Mouse (Mus musculus): ENCODE results near the gene Rab5a.

Gene Rab5a

GRCm38 (mm10) chr17:53543591-53544324, 64.7 kb downstream of the Rab5a start:
- DNase-seq = peak; percentile 16

GRCm38 (mm10) chr17:53551306-53552299, 72.6 kb downstream of the Rab5a start:
- no peak for DNase-seq

GRCm38 (mm10) chr17:53554088-53554487, 75.1 kb downstream of the Rab5a start:
- no peak for DNase-seq

- no peak for DNase-seq
These were observed 75.8 kb downstream of the Rab5a start for GRCm38 (mm10) chr17:53554813-53555212.

All from cerebellum, adult 9-11 months (tissue).